Comparison of ENCODE assay signal across 8 mouse cellular contexts in the genomic region with DNA sequence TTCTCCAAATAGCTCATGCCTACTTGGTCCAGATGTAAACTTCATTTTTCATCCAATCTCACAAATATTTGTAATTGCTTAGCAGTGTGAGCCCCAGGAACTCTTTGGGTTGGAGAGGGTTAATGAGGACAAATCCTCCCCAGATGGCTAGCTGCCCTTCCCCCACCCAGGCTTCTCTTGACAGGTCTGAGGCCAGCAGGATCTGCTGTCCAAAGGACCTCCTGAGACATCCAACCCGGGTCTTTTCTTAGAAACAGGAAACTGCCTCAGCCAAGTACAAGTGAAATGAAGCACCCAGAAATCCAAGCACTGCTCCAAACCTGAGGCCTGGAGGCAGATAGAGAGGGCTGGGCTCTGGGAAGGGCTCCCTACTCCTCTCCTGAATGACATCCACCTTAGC.
DNase-seq lines count a peak whose midpoint lies in the region; ATAC-seq lines count a peak whose summit lies in the region.

No protein-coding gene starts in this region.

- H3K27me3 ChIP-seq in lung, embryonic 15.5 days: no peaks in the 10 kb centered on the region

- H3K4me3 ChIP-seq in lung, embryonic 15.5 days: no peak overlapping the region

- H3K9ac ChIP-seq in lung, embryonic 15.5 days: no peak overlapping the region

- intact Hi-C loops in heart, postnatal 25 days (cut with DNase I): no loop called here

- H3K36me3 ChIP-seq in lung, embryonic 15.5 days: no peaks in the 10 kb centered on the region

- peak; percentile 23 to 51 for DNase-seq in adrenal gland, adult (ENCODE audit: inconsistent age in 2 of 2, low spot score in 1 of 2)
- no peak for DNase-seq in adrenal gland, adult 8-10 months
- peak; percentile 60 for DNase-seq in embryo, embryonic 11 days
- DNase-seq in heart, postnatal 25 days (ENCODE audit: low spot score): peak; percentile 55
- DNase-seq in neural tube, embryonic 10.5 days (ENCODE audit: extremely low spot score, low spot score): no peak
- DNase-seq in T-cell, adult 2 months (ENCODE audit: low spot score): no peak
- DNase-seq in adipocyte (ENCODE audit: low spot score): no peak

- no peak overlapping the region for H3K4me2 ChIP-seq in lung, embryonic 15.5 days

- 0 out of 2 replicates have a peak overlapping the region, but pooled peaks have one; percentile 5 for H3K27ac ChIP-seq in lung, embryonic 15.5 days

- H3K9me3 ChIP-seq in lung, embryonic 15.5 days: no peaks in the 10 kb centered on the region

- peaks cover 9% of the 10 kb centered on the region for H3K4me1 ChIP-seq in lung, embryonic 15.5 days

- 0% methylated on average over 1 of the region's 1 CpGs for WGBS in lung, embryonic 15.5 days

- ATAC-seq in lung, embryonic 15.5 days (ENCODE audit: borderline replicate concordance, extremely low read depth, low FRiP score, low TSS enrichment): no peak

Comparison
In these comparisons a context has a peak if more than half of its experiments do, and no peak if none do; other contexts are left out.
1. DNase-seq: peak in adrenal gland, adult (2 of 2), embryo, embryonic 11 days (single experiment) and heart, postnatal 25 days (single experiment); none in adrenal gland, adult 8-10 months (single experiment), neural tube, embryonic 10.5 days (single experiment), T-cell, adult 2 months (single experiment) and adipocyte (single experiment).